ENCODE assay signal across 8 mouse cellular contexts in genomic region chr2:26236681-26237289, GRCm38 (mm10). TPM values are rescaled to one million over a fixed set of nuclear protein-coding genes. Genes with fewer than 3 reads are reported as not detected.
DNase-seq lines count a peak whose midpoint lies in the region; ATAC-seq lines count a peak whose summit lies in the region.

No protein-coding gene starts in this region.

- peaks cover 4% of the 10 kb centered on the region; the same call in 1 of the 2 replicates for H3K4me1 ChIP-seq in hindbrain, embryonic 11.5 days (replicated peaks; ENCODE audit: control insufficient read depth, insufficient read depth, low read length)

- no peaks in the 10 kb centered on the region for H3K27me3 ChIP-seq in hindbrain, embryonic 11.5 days (ENCODE audit: control insufficient read depth, insufficient read depth, low read length)

- peak overlapping the region; percentile 84 for H3K4me2 ChIP-seq in hindbrain, embryonic 11.5 days (replicated peaks; ENCODE audit: low read depth, low read length)

- 0 out of 2 replicates have a peak, but pooled peaks have one; percentile 26 for ATAC-seq in cerebellum, adult (ENCODE audit: insufficient number of reproducible peaks, low FRiP score, low TSS enrichment)
- peak; percentile 65; the same call in 1 of the 2 replicates for ATAC-seq in hindbrain, embryonic 11.5 days (ENCODE audit: low FRiP score)
- ATAC-seq in megakaryocyte, adult 5-6 weeks (ENCODE audit: poor library complexity, severe bottlenecking) = peak; percentile 43

- 1% methylated on average over 44 of the region's 51 CpGs for WGBS in hindbrain, embryonic 11.5 days

- H3K4me3 ChIP-seq in hindbrain, embryonic 11.5 days (ENCODE audit: low read depth, low read length) = peak overlapping the region; percentile 96

- H3K9ac ChIP-seq in hindbrain, embryonic 11.5 days (ENCODE audit: low read depth, low read length) = peak overlapping the region; percentile 93

- no peaks in the 10 kb centered on the region for H3K9me3 ChIP-seq in hindbrain, embryonic 11.5 days (ENCODE audit: control insufficient read depth, low read length)

- no peaks in the 10 kb centered on the region for H3K36me3 ChIP-seq in hindbrain, embryonic 11.5 days (ENCODE audit: control insufficient read depth, insufficient read depth, low read length)

- no peak for DNase-seq in cerebellum, postnatal 36 days
- peak; percentile 8 for DNase-seq in retina, embryonic 14.5 days (ENCODE audit: low spot score)
- no peak for DNase-seq in retina, postnatal 1 day
- DNase-seq in hindbrain, embryonic 11.5 days (ENCODE audit: low spot score) = no peak
- no peak for DNase-seq in adrenal gland, adult 8-10 months
- DNase-seq in thymus, adult 18-20 months = no peak

- peak overlapping the region; percentile 72; the same call in 1 of the 2 replicates for H3K27ac ChIP-seq in hindbrain, embryonic 11.5 days (ENCODE audit: low read depth, low read length)

RNA-seq across cellular contexts. Expression of gene Qsox2, which starts 0.5 kb away (rescaled TPM):
- 15.8 and 16.7 TPM in 2 replicates for polyA plus RNA-seq in hindbrain, embryonic 11.5 days (2014; fragmentation: Nextera tagmentation; extraction: Ambion mirVana)
- 3.5 and 4.7 TPM in 2 replicates for total RNA-seq in megakaryocyte, adult 5-6 weeks (2015)
- 1.9 and 2.5 TPM in 2 replicates for total RNA-seq in megakaryocyte, adult 5-6 weeks (2017)
- total RNA-seq in adrenal gland, adult 8-10 months (2022) = 10 to 100 TPM; 25.2 to 28.7 (median 26.6) TPM

RNA-seq across cellular contexts. Expression of gene Lhx3, which starts 28.7 kb away (rescaled TPM):
- 6.1 and 7.4 TPM in 2 replicates for polyA plus RNA-seq in hindbrain, embryonic 11.5 days (2014; fragmentation: Nextera tagmentation; extraction: Ambion mirVana)
- total RNA-seq in megakaryocyte, adult 5-6 weeks (2015) = not detected in 2 replicates
- total RNA-seq in megakaryocyte, adult 5-6 weeks (2017) = not detected in 2 replicates
- 1 to 10 TPM in 2 of 4 experiments, under 1 TPM in 1, not detected in 1; 0.48 to 6.4 (median 4.0) TPM for total RNA-seq in adrenal gland, adult 8-10 months (2022)

RNA-seq across cellular contexts. Expression of gene Ccdc187, which starts 57.6 kb away (rescaled TPM):
- 0.07 and 0.19 TPM in 2 replicates for polyA plus RNA-seq in hindbrain, embryonic 11.5 days (2014; fragmentation: Nextera tagmentation; extraction: Ambion mirVana)
- total RNA-seq in megakaryocyte, adult 5-6 weeks (2015) = not detected in 2 replicates
- total RNA-seq in megakaryocyte, adult 5-6 weeks (2017) = not detected in 2 replicates
- total RNA-seq in adrenal gland, adult 8-10 months (2022) = 1 to 10 TPM in 3 of 4 experiments, under 1 TPM in 1; 0.32 to 4.1 (median 2.2) TPM

Comparison
In these comparisons a context has a peak if more than half of its experiments do, and no peak if none do; other contexts are left out.
1. RNA of gene Qsox2, which starts 0.5 kb away (total RNA-seq): 25.2 to 28.7 TPM in adrenal gland, adult 8-10 months; 1.9 to 4.7 TPM in megakaryocyte, adult 5-6 weeks; every median in the first group is over 4 times any median in the second.
2. Peak in every context shown above with its lines, with median percentiles within 50 percentile points of each other: ATAC-seq.